Mouse (Mus musculus) testis, adult 2 months (tissue): ENCODE results near the gene Ttc7. TPM values are rescaled to one million over a fixed set of nuclear protein-coding genes. Genes with fewer than 3 reads are reported as not detected.

ENCODE experiments used
- H3K27ac ChIP-seq: fragments of 200-500 bp; 2 replicates; pipeline ENCODE4 v1.5.1; 2012; ENCODE audit warnings: low read depth, low read length; ENCODE audit not compliant: control insufficient read depth, insufficient read depth
- H3K27me3 ChIP-seq: fragments of 200-500 bp; 2 replicates; pipeline ENCODE4 v1.6.1; 2012; ENCODE audit warnings: mild to moderate bottlenecking, low read length, moderate library complexity; ENCODE audit not compliant: control insufficient read depth, insufficient read depth
- H3K36me3 ChIP-seq: fragments of 200-500 bp; 2 replicates; pipeline ENCODE4 v1.6.1; 2012; ENCODE audit warnings: mild to moderate bottlenecking, low read length; ENCODE audit not compliant: control insufficient read depth, insufficient read depth
- H3K4me1 ChIP-seq: fragments of 200-500 bp; 2 replicates; pipeline ENCODE4 v1.6.1; 2012; ENCODE audit warnings: low read length; ENCODE audit not compliant: control insufficient read depth, insufficient read depth
- H3K4me3 ChIP-seq: fragments of 200-500 bp; 2 replicates; pipeline ENCODE4 v1.5.1; 2012; ENCODE audit warnings: low read depth, mild to moderate bottlenecking, low read length, moderate library complexity, mixed read lengths; ENCODE audit not compliant: control insufficient read depth
- CTCF ChIP-seq: fragments of 200-500 bp; IDR thresholded peaks from 2 replicates; pipeline ENCODE4 v1.5.1; 2012; ENCODE audit warnings: low read depth, mild to moderate bottlenecking, inconsistent platforms, low read length, moderate library complexity; ENCODE audit not compliant: control insufficient read depth, insufficient read depth, insufficient replicate concordance
- POLR2A ChIP-seq: fragments of 200-500 bp; IDR thresholded peaks from 2 replicates; pipeline ENCODE4 v1.6.1; 2012; ENCODE audit warnings: low read depth, mild to moderate bottlenecking, inconsistent platforms, low read length, moderate library complexity; ENCODE audit not compliant: control insufficient read depth
- polyA plus RNA-seq: library from polyadenylated mRNA; depleted of rRNA; stranded (reverse); fragments of >200 nt; gene quantifications from 2 replicates; pipeline ENCODE4 v1.2.3, GENCODE M21; 2012

Ttc7 gene
- polyA plus RNA-seq, 1 experiment = 71.5 TPM

GRCm38 (mm10) chr17:87327645-87328044 lies 45.0 kb downstream of the Ttc7 start:
- H3K4me3 ChIP-seq = no peak overlapping the region
- H3K27me3 ChIP-seq = no peaks in the 10 kb centered on the region
- TF ChIP-seq POLR2A (no peak), CTCF (no peak)
- H3K4me1 ChIP-seq = peaks cover 22% of the 10 kb centered on the region
- H3K36me3 ChIP-seq = no peaks in the 10 kb centered on the region
- no peak overlapping the region for H3K27ac ChIP-seq

GRCm38 (mm10) chr17:87328177-87328768 lies 45.6 kb downstream of the Ttc7 start:
- H3K4me3 ChIP-seq = no peak overlapping the region
- no peak overlapping the region for H3K27ac ChIP-seq
- peaks cover 25% of the 10 kb centered on the region for H3K4me1 ChIP-seq
- no peaks in the 10 kb centered on the region for H3K27me3 ChIP-seq
- TF ChIP-seq CTCF (no peak), POLR2A (no peak)
- H3K36me3 ChIP-seq = no peaks in the 10 kb centered on the region

- Histone ChIP-seq H3K4me3 (no peak overlapping the region), H3K36me3 (no peaks in the 10 kb centered on the region), H3K4me1 (peaks cover 25% of the 10 kb centered on the region), H3K27me3 (no peaks in the 10 kb centered on the region), H3K27ac (no peak overlapping the region)
- TF ChIP-seq POLR2A = no peak
- no peak for TF ChIP-seq CTCF
Measured at GRCm38 (mm10) chr17:87329144-87329700, 46.5 kb downstream of the Ttc7 start.

GRCm38 (mm10) chr17:87330250-87330920 lies 47.7 kb downstream of the Ttc7 start:
- TF ChIP-seq POLR2A = no peak
- no peaks in the 10 kb centered on the region for H3K36me3 ChIP-seq
- peaks cover 25% of the 10 kb centered on the region for H3K4me1 ChIP-seq
- H3K4me3 ChIP-seq = no peak overlapping the region
- no peak overlapping the region for H3K27ac ChIP-seq
- H3K27me3 ChIP-seq = no peaks in the 10 kb centered on the region

GRCm38 (mm10) chr17:87330921-87331291 lies 48.2 kb downstream of the Ttc7 start:
- Histone ChIP-seq H3K27me3 (no peaks in the 10 kb centered on the region), H3K36me3 (no peaks in the 10 kb centered on the region), H3K4me1 (peaks cover 25% of the 10 kb centered on the region), H3K4me3 (peak overlapping the region; percentile 28), H3K27ac (no peak overlapping the region; the same call in 1 of the 2 replicates)
- TF ChIP-seq POLR2A = no peak
- no peak for TF ChIP-seq CTCF

GRCm38 (mm10) chr17:87331336-87332141 lies 48.9 kb downstream of the Ttc7 start:
- peaks cover 25% of the 10 kb centered on the region for H3K4me1 ChIP-seq
- no peaks in the 10 kb centered on the region for H3K27me3 ChIP-seq
- H3K27ac ChIP-seq = peak overlapping the region; percentile 27; the same call in 1 of the 2 replicates
- no peak for TF ChIP-seq CTCF
- TF ChIP-seq POLR2A = no peak
- no peaks in the 10 kb centered on the region for H3K36me3 ChIP-seq
- peak overlapping the region; percentile 50 for H3K4me3 ChIP-seq

GRCm38 (mm10) chr17:87332142-87332815 lies 49.6 kb downstream of the Ttc7 start:
- no peaks in the 10 kb centered on the region for H3K36me3 ChIP-seq
- no peaks in the 10 kb centered on the region for H3K27me3 ChIP-seq
- peaks cover 23% of the 10 kb centered on the region for H3K4me1 ChIP-seq
- no peak overlapping the region for H3K27ac ChIP-seq
- no peak for TF ChIP-seq POLR2A
- no peak for TF ChIP-seq CTCF
- no peak overlapping the region; the same call in 1 of the 2 replicates for H3K4me3 ChIP-seq
